Mouse (Mus musculus): ENCODE results near the gene Hist1h4i. TPM values are rescaled to one million over a fixed set of nuclear protein-coding genes. Genes with fewer than 3 reads are reported as not detected.
A peak's percentile ranks its signal among the peaks of the same experiment; 100 is the strongest.

Gene Hist1h4i
- polyA plus RNA-seq, 1 experiment from 2014 or later: 23.9 TPM

- ATAC-seq (ENCODE audit: low FRiP score, low read depth): no peak
- 61% methylated on average over 2 of the region's 2 CpGs for WGBS
- peaks cover 9% of the 10 kb centered on the region for H3K4me1 ChIP-seq
Measured at GRCm38 (mm10) chr13:22001346-22001745, 39.8 kb downstream of the Hist1h4i start.

GRCm38 (mm10) chr13:21999147-21999546, 42.0 kb downstream of the Hist1h4i start:
- H3K36me3 ChIP-seq: no peaks in the 10 kb centered on the region
- peaks cover 93% of the 10 kb centered on the region for H3K27me3 ChIP-seq (replicated peaks)
- H3K4me2 ChIP-seq (replicated peaks): no peak overlapping the region
- H3K4me3 ChIP-seq: no peak overlapping the region
- no peaks in the 10 kb centered on the region for H3K9me3 ChIP-seq
- no peak overlapping the region for H3K27ac ChIP-seq
- ATAC-seq (ENCODE audit: low FRiP score, low read depth): no peak
- WGBS: 29% methylated on average over 4 of the region's 4 CpGs
- no peak overlapping the region for H3K9ac ChIP-seq
- peaks cover 4% of the 10 kb centered on the region; the same call in 1 of the 2 replicates for H3K4me1 ChIP-seq

More at GRCm38 (mm10) chr13:22001346-22001745, 39.8 kb downstream of the Hist1h4i start:
- H3K9ac ChIP-seq: no peak overlapping the region
- no peak overlapping the region for H3K4me3 ChIP-seq
- H3K27ac ChIP-seq: no peak overlapping the region
- no peaks in the 10 kb centered on the region for H3K36me3 ChIP-seq
- H3K4me2 ChIP-seq (replicated peaks): no peak overlapping the region
- no peaks in the 10 kb centered on the region for H3K9me3 ChIP-seq
- peaks cover 99% of the 10 kb centered on the region for H3K27me3 ChIP-seq (replicated peaks)

GRCm38 (mm10) chr13:21998412-21998811, 42.8 kb downstream of the Hist1h4i start:
- WGBS: 22% methylated on average over 3 of the region's 3 CpGs
- no peak for ATAC-seq (ENCODE audit: low FRiP score, low read depth)
- H3K27me3 ChIP-seq (replicated peaks): peaks cover 90% of the 10 kb centered on the region

GRCm38 (mm10) chr13:21997821-21998220, 43.3 kb downstream of the Hist1h4i start:
- peaks cover 4% of the 10 kb centered on the region; the same call in 1 of the 2 replicates for H3K4me1 ChIP-seq
- no peak overlapping the region for H3K4me3 ChIP-seq
- H3K27me3 ChIP-seq (replicated peaks): peaks cover 87% of the 10 kb centered on the region
- H3K36me3 ChIP-seq: no peaks in the 10 kb centered on the region
- WGBS: 2% methylated on average over 4 of the region's 4 CpGs
- H3K27ac ChIP-seq: no peak overlapping the region
- H3K9me3 ChIP-seq: no peaks in the 10 kb centered on the region
- no peak overlapping the region for H3K9ac ChIP-seq
- H3K4me2 ChIP-seq (replicated peaks): peak overlapping the region; percentile 50
- no peak for ATAC-seq (ENCODE audit: low FRiP score, low read depth)

More at GRCm38 (mm10) chr13:21998412-21998811, 42.8 kb downstream of the Hist1h4i start:
- Histone ChIP-seq H3K9me3 (no peaks in the 10 kb centered on the region), H3K4me1 (peaks cover 4% of the 10 kb centered on the region; the same call in 1 of the 2 replicates), H3K27ac (no peak overlapping the region), H3K36me3 (no peaks in the 10 kb centered on the region), H3K9ac (no peak overlapping the region), H3K4me3 (no peak overlapping the region), H3K4me2 (replicated peaks) (no peak overlapping the region)

- WGBS: 1% methylated on average over 21 of the region's 21 CpGs
- Histone ChIP-seq H3K36me3 (no peaks in the 10 kb centered on the region), H3K27ac (no peak overlapping the region), H3K9ac (no peak overlapping the region), H3K9me3 (no peaks in the 10 kb centered on the region), H3K4me1 (peaks cover 4% of the 10 kb centered on the region; the same call in 1 of the 2 replicates), H3K4me3 (peak overlapping the region; percentile 20), H3K27me3 (replicated peaks) (peaks cover 84% of the 10 kb centered on the region), H3K4me2 (replicated peaks) (peak overlapping the region; percentile 50)
- no peak for ATAC-seq (ENCODE audit: low FRiP score, low read depth)
Measured at GRCm38 (mm10) chr13:21997201-21997820, 43.9 kb downstream of the Hist1h4i start.

GRCm38 (mm10) chr13:21996840-21997185, 44.3 kb downstream of the Hist1h4i start:
- H3K4me2 ChIP-seq (replicated peaks): peak overlapping the region; percentile 50
- WGBS: under 1% methylated on average over 13 of the region's 13 CpGs
- H3K9ac ChIP-seq: no peak overlapping the region
- no peaks in the 10 kb centered on the region for H3K9me3 ChIP-seq
- peak overlapping the region; percentile 20 for H3K4me3 ChIP-seq
- no peaks in the 10 kb centered on the region for H3K36me3 ChIP-seq
- no peak overlapping the region for H3K27ac ChIP-seq
- ATAC-seq (ENCODE audit: low FRiP score, low read depth): no peak
- peaks cover 4% of the 10 kb centered on the region; the same call in 1 of the 2 replicates for H3K4me1 ChIP-seq
- H3K27me3 ChIP-seq (replicated peaks): peaks cover 79% of the 10 kb centered on the region

- 2% methylated on average over 12 of the region's 12 CpGs for WGBS
- Histone ChIP-seq H3K27ac (no peak overlapping the region), H3K9me3 (no peaks in the 10 kb centered on the region), H3K4me1 (peaks cover 4% of the 10 kb centered on the region; the same call in 1 of the 2 replicates), H3K27me3 (replicated peaks) (peaks cover 73% of the 10 kb centered on the region), H3K36me3 (no peaks in the 10 kb centered on the region), H3K9ac (no peak overlapping the region), H3K4me3 (peak overlapping the region; percentile 28), H3K4me2 (replicated peaks) (peak overlapping the region; percentile 57)
- ATAC-seq (ENCODE audit: low FRiP score, low read depth): no peak
Measured at GRCm38 (mm10) chr13:21996101-21996839, 44.9 kb downstream of the Hist1h4i start.

- Histone ChIP-seq H3K9me3 (no peaks in the 10 kb centered on the region), H3K27me3 (replicated peaks) (peaks cover 65% of the 10 kb centered on the region), H3K27ac (no peak overlapping the region), H3K36me3 (no peaks in the 10 kb centered on the region), H3K4me2 (replicated peaks) (peak overlapping the region; percentile 57), H3K4me3 (peak overlapping the region; percentile 28), H3K9ac (no peak overlapping the region), H3K4me1 (peaks cover 4% of the 10 kb centered on the region; the same call in 1 of the 2 replicates)
- WGBS: under 1% methylated on average over 21 of the region's 21 CpGs
- ATAC-seq (ENCODE audit: low FRiP score, low read depth): no peak
Measured at GRCm38 (mm10) chr13:21995331-21995914, 45.7 kb downstream of the Hist1h4i start.

GRCm38 (mm10) chr13:21994896-21995295, 46.3 kb downstream of the Hist1h4i start:
- Histone ChIP-seq H3K36me3 (no peaks in the 10 kb centered on the region), H3K4me1 (peaks cover 4% of the 10 kb centered on the region; the same call in 1 of the 2 replicates), H3K27ac (no peak overlapping the region), H3K4me3 (peak overlapping the region; percentile 28; the same call in 1 of the 2 replicates), H3K4me2 (replicated peaks) (peak overlapping the region; percentile 57), H3K27me3 (replicated peaks) (peaks cover 61% of the 10 kb centered on the region), H3K9me3 (no peaks in the 10 kb centered on the region), H3K9ac (no peak overlapping the region)
- WGBS: 4% methylated on average over 8 of the region's 8 CpGs
- ATAC-seq (ENCODE audit: low FRiP score, low read depth): no peak

GRCm38 (mm10) chr13:21993957-21994738, 47.0 kb downstream of the Hist1h4i start:
- Histone ChIP-seq H3K4me2 (replicated peaks) (no peak overlapping the region), H3K9me3 (no peaks in the 10 kb centered on the region), H3K4me3 (no peak overlapping the region), H3K9ac (no peak overlapping the region), H3K27me3 (replicated peaks) (peaks cover 53% of the 10 kb centered on the region), H3K4me1 (peaks cover 4% of the 10 kb centered on the region; the same call in 1 of the 2 replicates), H3K27ac (no peak overlapping the region), H3K36me3 (no peaks in the 10 kb centered on the region)
- WGBS: under 1% methylated on average over 22 of the region's 22 CpGs
- no peak for ATAC-seq (ENCODE audit: low FRiP score, low read depth)

GRCm38 (mm10) chr13:21992550-21992949, 48.6 kb downstream of the Hist1h4i start:
- ATAC-seq (ENCODE audit: low FRiP score, low read depth): no peak
- Histone ChIP-seq H3K36me3 (no peaks in the 10 kb centered on the region), H3K4me1 (peaks cover 4% of the 10 kb centered on the region; the same call in 1 of the 2 replicates), H3K4me3 (no peak overlapping the region), H3K27ac (no peak overlapping the region), H3K9me3 (no peaks in the 10 kb centered on the region), H3K9ac (no peak overlapping the region), H3K27me3 (replicated peaks) (peaks cover 37% of the 10 kb centered on the region), H3K4me2 (replicated peaks) (no peak overlapping the region)
- WGBS: 92% methylated on average over 5 of the region's 5 CpGs

Data from neural tube, embryonic 12.5 days (tissue).